Mouse (Mus musculus): ENCODE results near the gene Defb9.
"Not testable (repeated sequence)": the region's sequence is repeated elsewhere in the genome, so short reads cannot be mapped to it uniquely, and the experiment has no call there.

Gene Defb9

GRCm38 (mm10) chr8:21885321-21885720, at the start of gene Defb9:
Gene Defb9 (minus strand): TSS chr8:21885421.
- not testable (repeated sequence) for DNase-seq

GRCm38 (mm10) chr8:21932610-21933009, 47.4 kb upstream of the Defb9 start, which contains the start of gene Defb15:
Gene Defb15 (minus strand): TSS chr8:21932710.
- DNase-seq, result no peak

- not testable (repeated sequence) for DNase-seq
Measured at GRCm38 (mm10) chr8:21930754-21931153, 45.5 kb upstream of the Defb9 start.

- DNase-seq, result no peak
Measured at GRCm38 (mm10) chr8:21915625-21916024, 30.4 kb upstream of the Defb9 start.

GRCm38 (mm10) chr8:21912554-21912953, 27.3 kb upstream of the Defb9 start:
- no peak for DNase-seq

- no peak for DNase-seq
Measured at GRCm38 (mm10) chr8:21911931-21912330, 26.7 kb upstream of the Defb9 start.

GRCm38 (mm10) chr8:21906290-21906689, 21.1 kb upstream of the Defb9 start, which contains the start of gene Defb11:
Gene Defb11 (minus strand): TSS chr8:21906412.
- DNase-seq, result not testable (repeated sequence)

GRCm38 (mm10) chr8:21858586-21858985, 26.6 kb downstream of the Defb9 start, which contains the start of gene Defb10:
Gene Defb10 (plus strand): TSS chr8:21858901.
- not testable (repeated sequence) for DNase-seq
